Mouse (Mus musculus): ENCODE data around the gene Olfr221.
A peak's percentile ranks its signal among the peaks of the same experiment; 100 is the strongest.

Gene Olfr221

GRCm38 (mm10) chr14:52006241-52006640, 36.0 kb downstream of the Olfr221 start:
- peak in 1 of 2 experiments; percentile 29 for DNase-seq (ENCODE audit: low spot score in 2 of 2)

- DNase-seq (ENCODE audit: low spot score in 2 of 2): no peak
These were observed 36.6 kb downstream of the Olfr221 start for GRCm38 (mm10) chr14:52005616-52006015.

- no peak for DNase-seq (ENCODE audit: low spot score in 2 of 2)
These were observed 37.1 kb downstream of the Olfr221 start for GRCm38 (mm10) chr14:52005141-52005540.

- no peak for DNase-seq (ENCODE audit: low spot score in 2 of 2)
These were observed 38.2 kb downstream of the Olfr221 start for GRCm38 (mm10) chr14:52003981-52004495.

- no peak for DNase-seq (ENCODE audit: low spot score in 2 of 2)
These were observed 44.8 kb downstream of the Olfr221 start for GRCm38 (mm10) chr14:51997483-51997882.

- DNase-seq (ENCODE audit: low spot score in 2 of 2): no peak
These were observed 45.4 kb downstream of the Olfr221 start for GRCm38 (mm10) chr14:51996866-51997265.

- DNase-seq (ENCODE audit: low spot score in 2 of 2): no peak
These were observed 45.9 kb downstream of the Olfr221 start for GRCm38 (mm10) chr14:51996231-51996841.

GRCm38 (mm10) chr14:51995219-51995871, 46.9 kb downstream of the Olfr221 start:
- DNase-seq (ENCODE audit: low spot score in 2 of 2): no peak

GRCm38 (mm10) chr14:51994453-51994852, 47.8 kb downstream of the Olfr221 start:
- no peak for DNase-seq (ENCODE audit: low spot score in 2 of 2)

GRCm38 (mm10) chr14:51989461-51989970, 52.7 kb downstream of the Olfr221 start:
- peak in 1 of 2 experiments; percentile 12 for DNase-seq (ENCODE audit: low spot score in 2 of 2)

- no peak for DNase-seq (ENCODE audit: low spot score in 2 of 2)
These were observed 53.5 kb downstream of the Olfr221 start for GRCm38 (mm10) chr14:51988731-51989130.

- DNase-seq (ENCODE audit: low spot score in 2 of 2): no peak
These were observed 55.1 kb downstream of the Olfr221 start for GRCm38 (mm10) chr14:51987177-51987576.

GRCm38 (mm10) chr14:51986153-51986505, 56.1 kb downstream of the Olfr221 start:
- DNase-seq (ENCODE audit: low spot score in 2 of 2): no peak

- peak; percentile 31 to 32 for DNase-seq (ENCODE audit: low spot score in 2 of 2)
These were observed 56.7 kb downstream of the Olfr221 start for GRCm38 (mm10) chr14:51985301-51986152.

- DNase-seq (ENCODE audit: low spot score in 2 of 2): peak; percentile 48 to 69
These were observed 57.7 kb downstream of the Olfr221 start, which contains the start of gene Arhgef40 for GRCm38 (mm10) chr14:51984247-51985231. Gene Arhgef40 (plus strand): TSS chr14:51984719.

All from thymus, postnatal 10 days (tissue).